Mouse (Mus musculus) midbrain, embryonic 10.5 days (tissue): ENCODE measurements around the gene Caln1. TPM values are rescaled to one million over a fixed set of nuclear protein-coding genes. Genes with fewer than 3 reads are reported as not detected.
"Not testable (repeated sequence)": the region's sequence is repeated elsewhere in the genome, so short reads cannot be mapped to it uniquely, and the experiment has no call there.

Experiments used
- DNase-seq: peaks from one replicate; pipeline ENCODE4 v3.0.0-alpha.2; 2017; ENCODE audit warnings: low spot score
- H3K27ac ChIP-seq: fragments of 300-500 bp; sonication (generic); replicated peaks from 2 replicates; pipeline ENCODE4 v1.5.1; 2016; ENCODE audit warnings: mild to moderate bottlenecking
- H3K27me3 ChIP-seq: fragments of 300-500 bp; sonication (generic); 2 replicates; pipeline ENCODE4 v1.6.1; 2016; ENCODE audit warnings: low read depth, mild to moderate bottlenecking; ENCODE audit not compliant: poor library complexity, severe bottlenecking
- H3K36me3 ChIP-seq: fragments of 300-500 bp; sonication (generic); 2 replicates; pipeline ENCODE4 v1.6.1; 2016; ENCODE audit warnings: mild to moderate bottlenecking, moderate library complexity
- H3K4me1 ChIP-seq: fragments of 300-500 bp; sonication (generic); 2 replicates; pipeline ENCODE4 v1.6.1; 2016
- H3K4me3 ChIP-seq: fragments of 300-500 bp; sonication (generic); 2 replicates; pipeline ENCODE4 v1.5.1; 2016; ENCODE audit warnings: mild to moderate bottlenecking, moderate library complexity
- H3K9me3 ChIP-seq: fragments of 300-500 bp; sonication (generic); replicated peaks from 2 replicates; pipeline ENCODE4 v1.6.1; 2016; ENCODE audit warnings: mild to moderate bottlenecking
- WGBS: fragments of 180-500 bp; shearing (Covaris S2); methylation state at CpG from one replicate; pipeline ENCODE4 v1.1.7; 2016; 5-methylcytosine and 5-hydroxymethylcytosine counted together
- polyA plus RNA-seq: library from polyadenylated mRNA; unstranded; fragments of >200 nt; fragmentation: Nextera tagmentation; extraction: Ambion mirVana; gene quantifications from 2 replicates; pipeline ENCODE4 v1.2.1, GENCODE M21; 2016

The Caln1 gene
- polyA plus RNA-seq, 1 experiment from 2014 or later, result 0.33 TPM

DNA sequence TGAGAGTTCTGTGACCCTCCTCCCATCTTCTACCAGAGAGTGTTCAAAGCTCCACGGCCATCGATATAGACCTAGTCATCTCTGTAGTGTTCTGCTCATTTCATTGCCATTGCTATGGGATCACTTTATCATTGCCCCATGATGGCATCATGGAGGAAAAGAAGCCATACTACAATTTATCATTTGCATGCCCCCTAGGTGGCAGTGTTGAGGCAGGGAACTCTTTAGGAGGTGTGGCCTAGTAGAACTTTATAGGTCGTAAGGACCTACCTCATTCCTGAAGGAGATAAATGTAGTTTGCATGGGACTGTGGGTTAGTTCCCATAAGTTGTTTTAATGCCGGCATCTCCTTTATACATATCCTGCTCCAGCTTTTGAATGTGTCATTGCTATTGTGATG lies 217.0 kb downstream of the Caln1 start:
- WGBS, result 94% methylated on average over 4 of the region's 4 CpGs
- DNase-seq, result no peak
- Histone ChIP-seq H3K4me1 (no peaks in the 10 kb centered on the region), H3K9me3 (peaks cover 9% of the 10 kb centered on the region; the same call in 1 of the 2 replicates), H3K27me3 (no peaks in the 10 kb centered on the region), H3K4me3 (no peak overlapping the region), H3K36me3 (no peaks in the 10 kb centered on the region), H3K27ac (no peak overlapping the region)

DNA sequence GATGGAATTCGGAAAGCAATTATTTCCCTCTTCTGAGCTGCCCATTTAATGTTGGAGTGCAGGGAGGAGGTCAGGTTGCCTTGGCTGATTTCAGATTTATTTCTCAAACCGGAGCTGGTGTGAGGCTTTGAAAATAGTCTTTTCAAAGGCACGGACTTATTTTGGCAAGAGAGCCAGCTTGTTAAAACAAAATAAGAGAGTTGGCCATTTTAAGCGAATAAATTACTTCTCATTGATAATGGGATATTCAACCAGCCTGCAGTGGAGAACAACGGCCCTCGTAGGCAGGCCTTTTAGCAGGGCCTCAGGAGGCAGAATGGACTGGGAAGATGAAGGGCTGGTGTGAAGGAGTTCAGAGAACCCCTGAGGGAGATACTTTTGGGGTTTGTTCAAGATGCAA lies 227.3 kb downstream of the Caln1 start:
- Histone ChIP-seq H3K4me1 (no peaks in the 10 kb centered on the region), H3K9me3 (no peaks in the 10 kb centered on the region), H3K27me3 (no peaks in the 10 kb centered on the region), H3K4me3 (no peak overlapping the region), H3K36me3 (no peaks in the 10 kb centered on the region), H3K27ac (no peak overlapping the region)
- DNase-seq, result no peak
- WGBS, result 66% methylated on average over 6 of the region's 6 CpGs

DNA sequence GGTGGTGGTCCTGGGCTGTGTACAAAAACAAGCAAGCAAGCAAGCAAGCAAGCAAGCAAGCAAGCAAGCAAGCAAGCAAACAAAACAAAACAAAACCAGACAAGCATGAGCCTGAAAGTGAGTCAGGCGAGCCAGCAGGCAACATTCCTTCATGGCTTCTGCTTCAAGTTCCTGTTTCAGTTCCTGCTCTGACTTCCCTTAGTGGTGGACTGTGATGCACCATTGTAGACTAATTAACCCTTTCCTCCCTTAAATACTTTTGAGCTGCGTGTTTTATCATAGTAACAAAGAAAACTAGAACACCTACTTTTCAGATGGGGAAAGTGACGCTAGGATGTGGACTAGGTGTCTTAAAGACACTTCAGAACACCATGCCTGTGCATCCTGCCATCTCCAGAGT lies 244.4 kb downstream of the Caln1 start:
- Histone ChIP-seq H3K27me3 (no peaks in the 10 kb centered on the region), H3K4me1 (0 out of 2 replicates have a peak, but pooled peaks cover 5% of the 10 kb centered on the region), H3K4me3 (no peak overlapping the region), H3K36me3 (no peaks in the 10 kb centered on the region), H3K27ac (no peak overlapping the region), H3K9me3 (no peaks in the 10 kb centered on the region)
- WGBS, result 85% methylated on average over 3 of the region's 3 CpGs
- no peak for DNase-seq

DNA sequence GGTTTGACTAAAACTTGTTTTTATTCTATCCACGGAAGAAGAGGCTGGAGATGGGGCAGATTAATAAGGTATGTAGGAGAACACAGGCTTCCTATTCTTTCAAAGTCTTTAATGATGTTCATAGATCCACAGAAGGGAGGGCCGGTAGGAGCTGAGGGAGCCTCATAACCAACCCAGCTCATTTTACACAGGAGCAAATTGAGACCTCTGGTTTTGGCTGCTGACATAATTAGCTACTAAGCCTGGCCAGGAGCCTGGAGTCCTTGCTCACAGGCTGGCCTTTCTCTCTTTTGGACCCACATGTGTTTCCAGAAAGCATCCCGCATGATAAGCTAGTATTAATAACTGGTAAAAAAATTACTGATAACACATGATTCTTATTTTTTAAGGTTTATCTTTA lies 245.0 kb downstream of the Caln1 start:
- WGBS, result 90% methylated on average over 3 of the region's 3 CpGs
- Histone ChIP-seq H3K27me3 (no peaks in the 10 kb centered on the region), H3K4me1 (0 out of 2 replicates have a peak, but pooled peaks cover 5% of the 10 kb centered on the region), H3K4me3 (no peak overlapping the region), H3K27ac (no peak overlapping the region), H3K36me3 (no peaks in the 10 kb centered on the region), H3K9me3 (no peaks in the 10 kb centered on the region; the same call in 1 of the 2 replicates)
- DNase-seq, result no peak

DNA sequence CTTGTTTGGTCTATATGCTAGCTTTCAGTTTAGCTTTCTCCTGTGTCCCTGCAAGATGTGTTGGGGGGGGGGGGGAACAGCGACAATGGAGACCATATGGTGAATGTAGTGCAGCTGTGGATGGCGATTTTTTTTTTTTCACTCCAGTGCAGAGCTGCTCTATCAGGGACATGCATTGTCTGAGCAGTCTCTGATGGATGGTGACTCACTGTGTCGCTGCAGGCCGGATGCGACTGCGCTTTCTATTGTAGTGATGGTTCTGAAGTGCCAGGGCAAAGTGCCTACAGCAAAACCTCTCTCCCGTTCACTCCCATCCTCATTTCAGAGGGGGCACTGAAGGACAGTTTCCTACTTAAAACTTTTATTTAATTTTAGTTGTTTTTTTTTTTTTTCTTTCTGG lies 250.8 kb downstream of the Caln1 start:
- Histone ChIP-seq H3K4me3 (no peak overlapping the region), H3K9me3 (no peaks in the 10 kb centered on the region; the same call in 1 of the 2 replicates), H3K36me3 (no peaks in the 10 kb centered on the region), H3K27ac (no peak overlapping the region), H3K4me1 (0 out of 2 replicates have a peak, but pooled peaks cover 5% of the 10 kb centered on the region), H3K27me3 (no peaks in the 10 kb centered on the region)
- no peak for DNase-seq
- 84% methylated on average over 7 of the region's 7 CpGs for WGBS

DNA sequence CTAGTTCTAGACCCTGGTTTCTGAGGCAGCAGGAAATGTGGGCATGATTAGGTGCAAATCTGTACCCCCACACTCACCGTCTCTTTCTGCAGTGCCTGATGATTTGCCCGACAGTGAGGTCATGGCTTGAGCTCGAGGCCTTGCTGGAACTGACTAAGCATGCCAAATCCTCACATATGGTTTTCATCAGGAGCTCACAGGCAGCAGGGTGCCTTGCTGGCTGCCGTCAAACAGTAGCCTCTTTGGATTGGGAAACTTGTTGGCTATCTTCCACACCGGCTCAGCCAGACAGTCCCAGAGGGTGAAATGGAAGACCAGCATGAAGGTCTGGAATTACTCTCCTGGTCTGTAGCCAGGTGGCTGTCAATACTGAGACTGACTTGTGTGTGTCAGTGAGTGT lies 254.0 kb downstream of the Caln1 start:
- H3K4me1 ChIP-seq, result no peaks in the 10 kb centered on the region
- H3K27ac ChIP-seq, result no peak overlapping the region
- 54% methylated on average over 5 of the region's 5 CpGs for WGBS
- H3K9me3 ChIP-seq, result no peaks in the 10 kb centered on the region; the same call in 1 of the 2 replicates
- DNase-seq, result peak; percentile 22
- H3K27me3 ChIP-seq, result no peaks in the 10 kb centered on the region
- H3K4me3 ChIP-seq, result no peak overlapping the region
- H3K36me3 ChIP-seq, result no peaks in the 10 kb centered on the region

DNA sequence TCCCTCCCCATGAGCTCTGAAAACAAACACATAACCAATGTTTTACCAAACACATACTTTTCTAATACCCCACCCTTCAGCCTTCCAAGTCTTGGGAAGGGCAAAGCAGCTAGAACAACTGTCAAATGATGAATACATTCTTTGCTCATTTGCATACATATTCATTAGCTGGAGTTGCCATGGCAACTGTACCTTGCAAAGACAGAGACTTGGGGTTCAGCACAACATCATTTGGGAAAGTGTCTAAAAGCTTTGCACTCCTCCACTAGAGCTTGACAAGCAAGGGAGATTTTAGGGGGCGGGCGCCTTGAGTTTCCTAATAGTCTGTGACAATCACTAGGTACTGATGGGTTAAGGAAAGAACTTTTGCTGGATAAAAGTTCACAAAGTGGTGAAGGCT lies 258.5 kb downstream of the Caln1 start:
- Histone ChIP-seq H3K9me3 (no peaks in the 10 kb centered on the region), H3K27ac (no peak overlapping the region), H3K4me1 (no peaks in the 10 kb centered on the region), H3K36me3 (no peaks in the 10 kb centered on the region), H3K27me3 (no peaks in the 10 kb centered on the region), H3K4me3 (no peak overlapping the region)
- DNase-seq, result no peak
- 97% methylated on average over 2 of the region's 2 CpGs for WGBS

DNA sequence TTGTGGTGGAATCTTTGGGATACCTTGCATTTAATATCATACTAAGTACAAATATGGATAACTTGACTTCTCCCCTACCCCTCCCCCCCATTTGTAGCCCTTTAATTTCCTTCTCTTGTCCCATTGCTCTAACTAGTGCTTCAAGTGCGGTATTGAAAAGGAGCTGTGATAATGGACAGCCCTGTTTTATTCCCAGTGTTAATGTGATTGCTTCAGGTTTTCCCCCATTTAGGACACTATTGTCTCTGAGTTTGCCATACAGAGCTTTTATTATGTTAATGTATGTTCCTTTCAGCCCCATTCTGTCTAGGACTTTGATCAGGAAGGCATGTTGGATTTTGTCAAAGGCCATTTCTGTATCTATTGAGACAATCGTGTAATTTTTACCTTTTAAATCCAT lies 266.1 kb downstream of the Caln1 start:
- Histone ChIP-seq H3K9me3 (no peaks in the 10 kb centered on the region), H3K4me3 (no peak overlapping the region), H3K27me3 (no peaks in the 10 kb centered on the region), H3K4me1 (no peaks in the 10 kb centered on the region), H3K36me3 (no peaks in the 10 kb centered on the region), H3K27ac (no peak overlapping the region)
- DNase-seq, result no peak
- 61% methylated on average over 2 of the region's 2 CpGs for WGBS

DNA sequence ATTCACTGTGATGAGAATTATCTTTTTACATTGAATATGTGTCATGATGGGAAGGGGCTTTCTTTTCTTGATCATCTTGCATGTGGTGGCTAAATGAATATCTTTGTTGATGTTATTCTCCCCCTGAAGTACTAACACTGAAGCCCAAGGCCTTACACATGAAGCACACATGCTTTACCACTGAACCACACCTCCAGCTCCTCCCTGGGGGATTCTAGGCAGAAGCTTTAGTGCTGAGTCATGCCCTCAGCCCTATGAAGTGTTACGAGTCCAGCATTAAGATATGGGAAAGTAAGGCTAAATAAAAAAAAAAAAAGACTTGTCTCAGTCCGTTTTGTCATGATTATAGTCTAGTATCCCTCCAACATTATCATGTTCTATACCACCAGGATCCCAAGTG lies 272.6 kb downstream of the Caln1 start:
- Histone ChIP-seq H3K27ac (no peak overlapping the region), H3K36me3 (no peaks in the 10 kb centered on the region), H3K27me3 (no peaks in the 10 kb centered on the region), H3K4me1 (no peaks in the 10 kb centered on the region), H3K4me3 (no peak overlapping the region), H3K9me3 (no peaks in the 10 kb centered on the region)
- no peak for DNase-seq
- WGBS, result 75% methylated on average over 2 of the region's 2 CpGs

DNA sequence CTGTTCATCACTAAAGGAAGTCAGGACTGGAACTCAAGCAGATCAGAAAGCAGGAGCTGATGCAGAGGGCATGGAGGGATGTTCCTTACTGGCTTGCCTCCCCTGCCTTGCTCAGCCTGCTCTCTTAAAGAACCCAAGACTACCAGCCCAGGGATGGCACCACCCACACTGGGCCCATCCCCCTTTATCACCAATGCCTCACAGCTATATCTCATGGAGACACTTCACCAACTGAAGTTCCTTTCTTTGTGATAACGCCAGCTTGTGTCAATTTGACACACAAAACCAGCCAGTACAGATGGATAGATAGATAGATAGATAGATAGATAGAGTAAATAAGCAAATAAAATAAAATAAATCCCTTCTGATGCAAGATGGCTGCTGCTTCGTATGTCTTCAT lies 276.9 kb downstream of the Caln1 start:
- DNase-seq, H3K4me1 ChIP-seq, H3K27ac ChIP-seq, H3K36me3 ChIP-seq, H3K4me3 ChIP-seq, H3K9me3 ChIP-seq, H3K27me3 ChIP-seq: not testable (repeated sequence)
- WGBS, result 85% methylated on average over 2 of the region's 2 CpGs

DNA sequence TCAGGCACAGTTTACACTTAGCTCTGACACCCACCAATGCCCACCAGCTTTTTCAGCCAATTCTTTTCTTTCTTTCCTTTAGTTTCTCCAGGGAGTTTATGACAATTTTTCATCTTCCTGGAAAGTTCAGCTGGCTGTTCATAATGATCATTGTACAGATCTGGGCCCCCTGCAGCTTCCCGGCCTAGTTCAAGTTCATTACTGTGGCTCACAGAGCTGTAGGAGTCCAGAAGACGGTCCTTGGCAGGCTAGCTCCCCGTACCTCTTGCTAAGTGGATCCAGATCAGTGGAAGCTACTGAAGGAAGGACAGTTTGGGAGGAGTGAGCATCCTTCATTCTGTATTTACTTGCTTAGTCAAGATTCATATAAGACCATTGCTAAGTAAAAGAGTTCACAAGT lies 288.9 kb downstream of the Caln1 start:
- Histone ChIP-seq H3K27me3 (no peaks in the 10 kb centered on the region), H3K36me3 (no peaks in the 10 kb centered on the region), H3K27ac (no peak overlapping the region), H3K4me1 (no peaks in the 10 kb centered on the region), H3K4me3 (no peak overlapping the region), H3K9me3 (no peaks in the 10 kb centered on the region)
- DNase-seq, result no peak
- 75% methylated on average over 3 of the region's 3 CpGs for WGBS

DNA sequence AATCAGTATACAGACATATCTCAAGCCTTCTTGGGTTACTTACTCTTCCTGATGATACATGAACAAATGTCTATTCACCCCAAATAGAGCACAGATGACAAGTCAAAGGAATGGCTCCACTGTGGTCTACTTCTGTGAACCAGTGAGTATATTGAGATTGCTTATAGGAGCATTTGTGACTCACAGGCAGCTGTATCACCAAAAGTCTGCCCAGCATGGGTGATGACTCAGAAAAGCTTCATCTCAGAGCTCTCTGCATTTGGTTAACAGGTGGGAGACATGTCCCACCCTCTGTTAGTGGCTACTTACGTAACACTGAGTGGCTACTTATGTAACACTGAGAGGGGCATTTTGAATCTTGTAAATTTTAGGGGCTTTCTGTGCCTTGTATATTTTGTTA lies 296.8 kb downstream of the Caln1 start:
- WGBS, result 94% methylated on average over 1 of the region's 1 CpGs
- no peak overlapping the region for H3K27ac ChIP-seq
- no peak for DNase-seq
- H3K9me3 ChIP-seq, result no peaks in the 10 kb centered on the region
- H3K4me3 ChIP-seq, result no peak overlapping the region
- H3K36me3 ChIP-seq, result no peaks in the 10 kb centered on the region
- no peaks in the 10 kb centered on the region for H3K4me1 ChIP-seq
- no peaks in the 10 kb centered on the region for H3K27me3 ChIP-seq

DNA sequence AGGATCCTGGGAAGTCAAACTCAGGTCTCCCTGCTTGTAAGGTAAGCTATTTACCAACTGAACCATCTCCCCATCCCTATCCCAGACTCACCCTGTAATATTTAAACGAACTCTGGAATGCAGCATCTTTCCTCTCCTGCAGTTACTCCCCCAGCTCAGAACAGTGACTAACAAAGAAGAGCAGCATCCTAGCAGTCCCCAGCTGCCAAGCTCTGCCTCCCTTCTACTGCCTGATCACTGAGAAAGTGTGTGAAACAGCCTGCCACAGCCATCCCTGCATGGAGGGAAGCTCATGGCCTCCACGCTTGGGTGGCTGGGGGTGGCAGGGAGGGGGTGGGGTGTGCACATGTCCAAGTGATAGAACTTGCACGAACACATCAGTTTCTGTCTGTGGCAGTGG lies 303.3 kb downstream of the Caln1 start:
- Histone ChIP-seq H3K4me1 (no peaks in the 10 kb centered on the region), H3K27ac (no peak overlapping the region), H3K9me3 (no peaks in the 10 kb centered on the region; the same call in 1 of the 2 replicates), H3K27me3 (no peaks in the 10 kb centered on the region), H3K4me3 (no peak overlapping the region), H3K36me3 (no peaks in the 10 kb centered on the region)
- 57% methylated on average over 3 of the region's 3 CpGs for WGBS
- DNase-seq, result no peak

DNA sequence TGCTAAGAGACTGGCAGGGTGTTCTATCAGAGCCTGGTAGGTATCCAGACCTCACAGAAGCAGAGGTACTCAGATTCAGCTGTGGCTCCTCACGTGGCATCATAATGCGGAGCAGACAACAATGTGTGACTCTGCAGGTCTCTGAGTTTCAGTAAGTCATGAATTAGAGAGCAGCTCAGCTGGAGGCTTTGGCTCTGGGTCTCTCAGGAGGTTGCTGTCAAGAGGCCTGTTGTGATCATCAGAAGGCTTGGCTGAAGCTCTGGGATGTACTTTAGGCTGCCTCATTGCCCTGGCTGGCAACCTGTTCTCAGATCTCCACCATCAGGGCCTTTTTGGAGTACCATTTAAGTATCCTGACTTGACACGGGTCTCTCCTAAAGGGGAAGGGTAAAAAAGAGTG lies 303.8 kb downstream of the Caln1 start:
- no peaks in the 10 kb centered on the region for H3K4me1 ChIP-seq
- no peaks in the 10 kb centered on the region for H3K36me3 ChIP-seq
- DNase-seq, result no peak
- H3K27me3 ChIP-seq, result no peaks in the 10 kb centered on the region
- H3K4me3 ChIP-seq, result no peak overlapping the region
- 72% methylated on average over 3 of the region's 3 CpGs for WGBS
- no peaks in the 10 kb centered on the region; the same call in 1 of the 2 replicates for H3K9me3 ChIP-seq
- no peak overlapping the region for H3K27ac ChIP-seq
